Mouse (Mus musculus): ENCODE results near the gene Gm4881. TPM values are rescaled to one million over a fixed set of nuclear protein-coding genes. Genes with fewer than 3 reads are reported as not detected.

Gm4881 gene
- total RNA-seq (2021), result not detected
- long read RNA-seq, experiment 1, result 0 reads
- long read RNA-seq, experiment 2, result 0 reads

GRCm38 (mm10) chr7:24944257-24944950 is at the start of gene Gm4881:
Gene Gm4881 (minus strand): TSS chr7:24944494.
- H3K4me3 ChIP-seq, result peak within 1 kb of the TSS; percentile 48

GRCm38 (mm10) chr7:24993081-24993480 is 48.8 kb upstream of the Gm4881 start:
- Histone ChIP-seq H3K27ac (no peak overlapping the region), H3K4me3 (no peak overlapping the region)
- intact Hi-C loops (cut with DNase I), result no loop called here
- no peak for DNase-seq
- TF ChIP-seq CTCF (IDR thresholded peaks at IDR 0.05), result no peak

More at GRCm38 (mm10) chr7:24944257-24944950, at the start of gene Gm4881:
- DNase-seq, result peak; percentile 20
- TF ChIP-seq CTCF (IDR thresholded peaks at IDR 0.05), result no peak
- H3K27ac ChIP-seq, result no peak within 1 kb of the TSS
- intact Hi-C loops (cut with DNase I), result no loop called here

- no peak overlapping the region for H3K27ac ChIP-seq
- intact Hi-C loops (cut with DNase I), result no loop called here
- no peak for TF ChIP-seq CTCF (IDR thresholded peaks at IDR 0.05)
- DNase-seq, result no peak
- H3K4me3 ChIP-seq, result no peak overlapping the region
Observed at GRCm38 (mm10) chr7:24990478-24990877, 46.2 kb upstream of the Gm4881 start.

GRCm38 (mm10) chr7:24987941-24988340 is 43.6 kb upstream of the Gm4881 start:
- Histone ChIP-seq H3K4me3 (no peak overlapping the region), H3K27ac (no peak overlapping the region)
- no peak for TF ChIP-seq CTCF (IDR thresholded peaks at IDR 0.05)
- DNase-seq, result no peak
- intact Hi-C loops (cut with DNase I), result no loop called here

GRCm38 (mm10) chr7:24985799-24986198 is 41.5 kb upstream of the Gm4881 start:
- Histone ChIP-seq H3K27ac (no peak overlapping the region), H3K4me3 (no peak overlapping the region)
- no peak for DNase-seq
- TF ChIP-seq CTCF (IDR thresholded peaks at IDR 0.05), result 0 out of 2 replicates have a peak, but pooled peaks have one; percentile 10
- intact Hi-C loops (cut with DNase I), result no loop called here

- H3K27ac ChIP-seq, result no peak overlapping the region
- DNase-seq, result no peak
- no peak overlapping the region for H3K4me3 ChIP-seq
- TF ChIP-seq CTCF (IDR thresholded peaks at IDR 0.05), result no peak
- intact Hi-C loops (cut with DNase I), result no loop called here
Observed at GRCm38 (mm10) chr7:24984307-24984706, 40.0 kb upstream of the Gm4881 start.

- no peak for TF ChIP-seq CTCF (IDR thresholded peaks at IDR 0.05)
- Histone ChIP-seq H3K4me3 (no peak overlapping the region), H3K27ac (no peak overlapping the region)
- no peak for DNase-seq
- intact Hi-C loops (cut with DNase I), result no loop called here
Observed at GRCm38 (mm10) chr7:24983396-24983795, 39.1 kb upstream of the Gm4881 start.

- intact Hi-C loops (cut with DNase I), result no loop called here
- TF ChIP-seq CTCF (IDR thresholded peaks at IDR 0.05), result no peak
- no peak for DNase-seq
- Histone ChIP-seq H3K27ac (no peak overlapping the region), H3K4me3 (no peak overlapping the region)
Observed at GRCm38 (mm10) chr7:24980439-24980838, 36.1 kb upstream of the Gm4881 start.

- intact Hi-C loops (cut with DNase I), result no loop called here
- no peak overlapping the region for H3K27ac ChIP-seq
- no peak for TF ChIP-seq CTCF (IDR thresholded peaks at IDR 0.05)
- no peak overlapping the region for H3K4me3 ChIP-seq
- no peak for DNase-seq
Observed at GRCm38 (mm10) chr7:24978781-24979180, 34.5 kb upstream of the Gm4881 start.

- Histone ChIP-seq H3K27ac (no peak overlapping the region), H3K4me3 (no peak overlapping the region)
- no peak for DNase-seq
- intact Hi-C loops (cut with DNase I), result no loop called here
- TF ChIP-seq CTCF (IDR thresholded peaks at IDR 0.05), result peak; percentile 87
Observed at GRCm38 (mm10) chr7:24974893-24975595, 30.8 kb upstream of the Gm4881 start.

- no peak for DNase-seq
- TF ChIP-seq CTCF (IDR thresholded peaks at IDR 0.05), result no peak
- Histone ChIP-seq H3K4me3 (no peak overlapping the region), H3K27ac (no peak overlapping the region)
- intact Hi-C loops (cut with DNase I), result loop anchor here (2.0 kb wide), 1 partner anchor 103 kb away; no protein-coding TSS in a partner anchor
Observed at GRCm38 (mm10) chr7:24973902-24974301, 29.6 kb upstream of the Gm4881 start.

GRCm38 (mm10) chr7:24973208-24973607 is 28.9 kb upstream of the Gm4881 start:
- TF ChIP-seq CTCF (IDR thresholded peaks at IDR 0.05), result no peak
- intact Hi-C loops (cut with DNase I), result loop anchor here (2.0 kb wide), 1 partner anchor 104 kb away; no protein-coding TSS in a partner anchor
- Histone ChIP-seq H3K27ac (peak overlapping the region; percentile 99; the same call in 1 of the 2 replicates), H3K4me3 (no peak overlapping the region)
- DNase-seq, result no peak
